Mouse (Mus musculus): ENCODE measurements around the gene Tmc6.

- no peak for TF ChIP-seq CTCF (IDR thresholded peaks at IDR 0.05; ENCODE audit: insufficient read depth, low read depth, low read length)
- TF ChIP-seq POLR2A (IDR thresholded peaks at IDR 0.05; ENCODE audit: insufficient read depth, low read depth, low read length) = no peak
Measured at GRCm38 (mm10) chr11:117783683-117784309, 1.8 kb upstream of the Tmc6 start.

All from olfactory bulb, adult 2 months (tissue).